Mouse (Mus musculus) cerebellum, postnatal 14 days (tissue): ENCODE results near the gene 1700011L22Rik.

Source experiments
- DNase-seq, 2 experiments: peaks; one replicate each; pipeline ENCODE4 v3.0.0; 2021; ENCODE audit warnings: mixed read lengths in 2 of 2

1700011L22Rik gene

DNA sequence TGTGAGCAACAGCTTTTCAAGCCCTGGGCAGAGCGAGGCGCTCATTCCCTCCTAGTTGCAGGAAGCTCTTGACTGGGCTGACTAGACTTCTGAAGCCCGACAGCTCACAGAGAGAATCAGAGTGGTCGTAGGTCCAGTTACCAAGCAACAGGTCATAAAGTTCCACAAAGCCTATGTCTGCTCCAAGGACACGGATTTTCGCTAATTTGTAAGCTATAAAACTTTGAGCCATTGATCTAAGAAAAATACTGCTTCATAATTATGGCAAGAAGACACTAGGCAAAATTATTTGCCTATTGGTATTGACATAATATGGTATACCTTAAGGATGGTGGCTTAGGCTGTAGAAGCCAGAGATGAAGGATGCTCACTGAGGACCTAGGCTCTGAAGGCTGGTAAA, at the start of gene 1700011L22Rik:
Gene 1700011L22Rik, minus strand, starts transcription at position 101 of the 400 bp plus-strand sequence.
- DNase-seq: no peak

GRCm38 (mm10) chr8:79297763-79298162, 49.4 kb upstream of the 1700011L22Rik start:
- DNase-seq: peak; percentile 66 to 76

GRCm38 (mm10) chr8:79295276-79296105, 47.1 kb upstream of the 1700011L22Rik start:
- no peak for DNase-seq

DNA sequence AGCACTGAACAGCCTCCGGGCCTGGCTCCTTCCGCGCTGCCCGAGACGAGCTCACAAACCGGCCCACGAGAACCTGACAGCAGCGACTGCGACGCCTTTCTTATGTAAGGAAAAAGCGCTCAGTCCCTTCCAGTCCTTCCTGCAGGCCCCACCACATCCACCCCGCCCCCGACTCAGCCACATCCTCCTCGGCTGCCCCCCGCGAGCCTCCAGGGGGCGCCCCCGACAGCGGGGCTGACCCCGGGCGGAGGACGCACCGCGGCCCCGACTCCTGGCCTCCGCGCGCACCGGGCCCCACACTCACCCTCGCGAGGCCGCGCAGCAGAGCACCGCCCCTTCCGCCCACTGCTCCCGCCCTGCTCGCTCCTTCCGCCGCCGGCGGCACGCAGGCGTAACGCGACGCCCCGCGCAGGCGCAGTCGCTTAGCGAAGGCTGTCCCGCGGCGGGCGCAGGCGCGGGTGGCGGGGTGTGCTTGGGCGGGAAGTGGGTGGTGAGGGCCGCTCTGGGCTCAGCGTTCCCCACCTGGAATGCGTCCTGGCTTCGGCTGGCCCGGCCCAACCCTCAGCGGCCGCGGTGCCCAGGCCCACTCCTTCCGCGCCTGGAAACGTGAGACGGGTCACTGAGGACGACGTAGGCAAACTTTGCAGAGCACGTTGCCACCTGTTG, 46.4 kb upstream of the 1700011L22Rik start, which contains the start of gene Mmaa:
Gene Mmaa, minus strand, starts transcription at position 328 of the 666 bp plus-strand sequence.
- DNase-seq: peak; percentile 97 to 98

DNA sequence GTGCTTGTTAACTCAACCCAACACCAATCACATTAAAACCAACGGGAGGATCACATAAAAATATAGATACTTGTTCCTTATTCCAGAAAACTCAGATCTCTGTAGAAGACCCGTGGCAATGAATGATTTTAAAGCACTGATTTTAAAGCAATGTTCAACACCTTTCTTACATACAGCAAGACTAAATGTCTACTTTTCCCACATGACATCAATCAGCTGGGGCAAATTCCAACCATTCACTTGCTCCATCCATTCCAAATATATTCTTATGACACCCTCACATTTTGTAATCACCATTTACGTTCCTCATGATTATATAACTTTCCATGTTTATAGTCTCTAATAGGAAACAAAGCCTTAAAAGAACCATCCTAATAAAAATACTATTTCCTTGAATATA, 45.5 kb upstream of the 1700011L22Rik start:
- DNase-seq: no peak

DNA sequence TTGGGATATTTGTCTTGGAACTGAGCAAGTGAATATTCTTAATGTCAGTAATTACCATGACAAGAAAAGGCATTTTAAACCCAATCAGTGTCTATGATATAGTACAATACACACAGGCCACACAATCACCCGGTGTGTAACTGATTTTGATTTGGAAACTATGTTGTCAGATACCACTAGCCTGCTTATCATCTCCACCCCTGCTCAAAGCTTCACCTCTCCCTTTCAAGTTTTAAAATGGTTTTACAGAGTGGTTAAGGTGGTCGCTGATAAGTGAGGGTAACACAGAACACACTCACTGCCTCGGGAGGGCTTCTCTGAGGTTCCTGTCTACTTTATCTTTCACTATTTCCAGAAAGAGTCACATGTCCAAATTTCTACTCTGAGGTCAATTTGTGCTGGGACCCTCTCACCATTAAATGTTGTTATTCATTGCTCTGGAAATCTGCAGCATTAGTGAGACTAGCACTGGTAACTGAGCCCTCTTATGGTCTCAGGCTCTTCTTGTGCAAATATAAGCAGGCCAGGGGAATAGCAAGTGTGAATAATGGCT, 44.4 kb upstream of the 1700011L22Rik start:
- no peak for DNase-seq

DNA sequence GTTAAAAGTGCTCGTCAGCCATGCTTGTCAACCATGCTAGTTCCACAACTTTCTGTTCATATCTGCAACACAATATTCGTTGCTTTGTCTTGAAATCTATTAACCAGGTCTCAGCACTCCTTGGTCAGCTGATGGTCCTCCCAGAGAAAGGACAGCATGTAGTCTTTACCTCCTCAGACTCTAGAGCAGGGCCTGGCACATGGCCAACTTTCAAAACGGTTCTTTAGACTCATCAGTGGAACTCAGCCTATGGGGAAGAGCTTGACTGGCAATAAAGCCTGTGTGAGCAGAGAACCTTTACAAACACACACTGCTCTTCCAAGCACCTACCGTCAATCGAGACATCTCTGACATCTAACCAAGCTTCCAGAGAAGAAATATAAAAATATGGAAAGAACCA, 41.2 kb upstream of the 1700011L22Rik start:
- peak; percentile 36 to 41 for DNase-seq

DNA sequence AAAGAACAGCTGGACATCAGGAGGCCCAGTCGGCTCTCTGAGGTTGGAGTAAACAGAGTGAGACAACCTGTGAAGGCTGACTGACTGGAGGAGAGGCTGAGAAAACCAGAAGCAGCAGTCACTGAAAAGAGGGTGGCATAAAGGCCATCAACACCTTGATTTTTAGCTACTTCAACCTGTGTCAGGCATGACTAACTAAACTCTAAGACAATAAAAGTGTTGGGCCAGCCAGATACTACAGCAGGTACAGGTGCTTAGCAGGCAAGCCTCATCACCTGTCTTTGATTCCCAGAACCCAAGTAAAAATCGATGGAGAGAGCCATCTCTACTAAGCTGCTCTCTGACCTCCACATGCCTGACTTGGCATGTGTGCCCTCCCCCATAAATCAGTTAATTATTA, 40.3 kb upstream of the 1700011L22Rik start:
- DNase-seq: no peak

DNA sequence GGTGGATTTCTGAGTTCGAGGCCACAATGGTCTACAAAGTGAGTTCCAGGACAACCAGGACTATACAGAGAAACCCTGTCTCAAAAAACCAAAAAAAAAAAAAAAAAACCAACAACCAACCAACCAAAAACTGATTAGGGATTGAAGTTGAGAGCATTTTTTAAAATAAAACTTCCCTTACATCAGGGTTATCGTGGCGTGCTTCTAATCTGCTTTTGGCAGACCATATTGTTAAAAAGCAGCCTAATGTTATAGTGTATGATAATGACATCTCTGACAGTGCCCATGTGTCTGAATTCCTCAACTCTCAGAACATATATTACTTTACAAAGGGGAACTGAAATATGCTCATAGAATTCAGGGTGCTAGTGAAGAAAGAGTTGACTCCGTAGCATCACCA, 39.9 kb upstream of the 1700011L22Rik start:
- DNase-seq: no peak

DNA sequence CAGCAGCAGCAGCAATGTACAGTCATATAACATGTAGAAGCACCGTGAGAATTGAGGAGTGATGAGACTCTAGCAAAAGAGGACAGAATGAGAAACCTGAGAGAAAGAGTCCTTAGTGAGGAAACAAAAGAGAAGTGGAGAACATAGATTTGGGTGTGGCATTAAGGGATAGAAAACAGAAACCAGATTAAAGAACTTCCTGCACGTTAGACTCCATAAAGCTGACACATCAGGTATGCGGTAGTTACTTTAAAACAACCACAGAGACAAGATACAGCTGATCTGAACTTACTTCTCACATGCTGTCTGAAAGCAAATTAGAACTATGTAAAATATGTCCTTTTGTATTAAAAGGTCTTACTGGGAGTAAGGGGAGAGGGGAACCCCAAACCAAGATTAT, 38.1 kb upstream of the 1700011L22Rik start:
- DNase-seq: no peak

DNA sequence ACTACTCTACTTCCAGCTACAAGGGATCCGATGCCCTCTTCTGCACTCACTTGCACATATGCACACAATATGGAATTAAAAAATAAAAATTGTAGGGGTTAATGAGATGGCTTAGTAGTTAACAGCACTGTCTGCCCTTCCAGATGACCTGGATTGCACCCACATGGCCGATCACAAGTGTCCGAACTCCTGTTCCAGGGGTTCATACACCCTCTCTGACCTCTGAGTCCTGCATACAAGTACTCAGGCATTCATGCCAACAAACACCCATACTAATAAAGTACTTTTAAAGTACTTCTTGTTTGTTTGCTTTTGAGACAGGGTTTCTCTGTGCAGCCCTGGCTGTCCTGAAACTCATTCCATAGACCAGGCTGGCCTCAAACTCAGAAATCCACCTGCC, 36.3 kb upstream of the 1700011L22Rik start:
- DNase-seq: no peak

DNA sequence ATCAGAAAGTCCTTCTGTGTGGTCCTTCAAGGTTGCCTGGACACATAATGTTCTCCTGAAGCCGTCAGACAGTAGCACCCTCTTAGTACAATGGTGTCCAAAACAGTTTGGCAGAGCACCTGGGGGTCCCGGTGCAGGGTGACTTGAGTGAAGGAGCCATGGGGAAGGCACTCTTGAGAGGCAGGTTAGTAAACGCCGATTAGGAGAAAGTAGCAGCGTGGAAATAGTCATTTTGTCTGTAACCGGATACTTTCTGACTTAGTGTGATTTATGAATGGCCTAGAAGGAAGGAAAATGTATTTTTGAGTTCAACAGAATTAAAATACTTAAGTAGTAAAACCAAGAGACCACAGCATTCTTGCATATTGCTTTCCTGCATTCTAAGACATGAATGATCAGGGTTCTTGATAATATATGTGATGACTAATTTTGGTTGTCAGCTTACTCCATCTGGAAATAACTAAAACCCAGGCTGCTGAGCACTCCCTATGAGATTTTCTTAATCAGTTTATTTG, 33.1 kb upstream of the 1700011L22Rik start:
- no peak for DNase-seq

DNA sequence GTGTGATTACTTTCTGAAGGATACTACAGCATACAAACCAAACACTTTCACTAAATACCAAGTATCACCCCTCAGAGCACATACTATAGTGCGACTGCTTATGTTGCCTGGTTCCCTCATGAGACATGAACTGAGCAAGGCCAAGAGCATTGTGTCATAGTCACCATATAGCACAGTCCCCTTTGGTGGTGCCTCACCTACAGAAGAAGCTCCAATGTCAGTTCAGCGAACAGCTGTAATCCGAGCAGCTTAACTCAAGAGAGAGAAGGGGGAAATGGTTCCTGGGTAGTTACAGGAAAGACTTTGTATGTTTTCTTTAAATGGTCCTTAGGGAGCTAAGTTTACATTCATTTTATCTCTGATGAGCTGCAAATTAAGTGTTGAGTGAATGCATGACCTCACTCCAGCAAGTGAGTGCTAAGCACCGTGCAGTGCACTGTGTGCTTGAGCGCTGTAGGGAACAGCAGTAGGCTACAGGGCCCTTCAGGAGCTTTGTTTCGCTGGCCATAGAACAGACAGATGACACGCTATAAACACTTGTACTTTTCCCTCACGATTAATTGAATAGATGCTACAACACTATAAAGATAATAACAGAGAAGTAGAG, 29.0 kb upstream of the 1700011L22Rik start:
- no peak for DNase-seq

DNA sequence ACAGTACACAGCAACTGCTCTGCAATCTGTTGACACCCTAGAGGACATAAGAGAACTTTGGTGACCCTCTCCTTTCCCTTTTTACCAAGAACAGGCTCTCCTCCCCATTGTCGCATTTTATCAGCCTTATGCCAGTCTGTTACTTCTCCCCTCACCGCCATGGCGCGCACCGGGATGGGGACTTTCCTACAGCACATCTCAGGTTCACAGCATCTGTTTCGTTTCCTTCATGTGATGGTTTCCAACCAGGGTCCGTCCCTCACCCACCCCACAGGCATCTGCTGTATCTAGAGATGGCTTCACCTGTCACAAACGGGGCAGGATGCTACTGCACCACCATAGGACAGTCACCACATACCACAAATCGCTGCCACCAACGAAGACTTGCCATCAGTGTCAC, 26.6 kb upstream of the 1700011L22Rik start:
- DNase-seq: no peak

- DNase-seq: no peak
Observed at GRCm38 (mm10) chr8:79273776-79274175, 25.4 kb upstream of the 1700011L22Rik start.

- no peak for DNase-seq
Observed at GRCm38 (mm10) chr8:79272676-79273075, 24.3 kb upstream of the 1700011L22Rik start.

- no peak for DNase-seq
Observed at GRCm38 (mm10) chr8:79268921-79269320, 20.6 kb upstream of the 1700011L22Rik start.

DNA sequence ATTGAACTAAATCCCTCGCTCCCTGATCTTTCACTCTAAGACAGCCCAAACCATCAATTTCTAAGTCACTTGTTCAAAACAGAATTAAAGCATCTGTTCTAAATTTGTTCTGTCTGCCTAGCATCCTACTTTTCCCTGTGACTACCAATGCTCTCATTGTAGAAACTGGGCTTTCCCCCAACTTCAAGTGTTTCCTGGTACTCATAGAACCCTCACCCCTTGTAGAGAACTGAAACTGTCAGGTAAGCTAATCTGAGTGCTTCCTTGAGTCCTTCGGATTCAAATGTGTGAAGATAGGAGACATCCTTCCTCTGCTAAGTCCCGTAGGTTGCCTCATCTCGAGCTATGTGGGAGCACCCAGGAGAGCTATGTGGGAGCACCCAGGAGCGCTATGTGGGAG, 13.6 kb upstream of the 1700011L22Rik start:
- no peak for DNase-seq

DNA sequence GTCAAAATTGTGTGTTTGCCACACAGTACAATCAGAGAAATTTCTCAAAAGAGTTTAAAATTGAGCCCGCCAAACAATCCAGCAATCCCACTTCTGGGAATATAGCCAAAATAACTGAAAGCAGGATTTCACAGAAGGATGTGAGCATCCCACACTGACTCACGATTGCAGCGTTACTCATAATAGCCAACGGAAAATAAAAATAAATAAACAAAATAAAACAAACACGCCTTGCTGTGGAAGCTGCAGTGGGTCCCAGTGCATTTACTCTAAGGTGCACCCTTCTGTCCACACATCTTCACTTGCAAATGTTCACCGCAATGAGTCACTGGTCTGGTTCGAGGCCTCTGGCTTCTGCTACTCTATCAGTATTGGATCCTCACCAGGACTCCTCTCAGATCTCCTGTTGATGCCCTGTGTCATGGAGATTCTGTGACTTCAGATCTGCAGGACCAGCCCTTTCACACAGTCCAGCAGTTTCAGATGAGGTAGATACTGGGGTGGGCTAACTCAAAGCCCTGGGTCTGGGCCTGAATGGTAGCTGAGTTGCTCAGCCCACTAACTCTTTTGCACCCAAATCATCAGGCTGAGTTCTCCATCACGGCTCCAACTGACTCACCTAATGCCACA, 7.8 kb upstream of the 1700011L22Rik start:
- no peak for DNase-seq

GRCm38 (mm10) chr8:79253742-79254141, 5.4 kb upstream of the 1700011L22Rik start:
- DNase-seq: peak; percentile 59 to 72

DNA sequence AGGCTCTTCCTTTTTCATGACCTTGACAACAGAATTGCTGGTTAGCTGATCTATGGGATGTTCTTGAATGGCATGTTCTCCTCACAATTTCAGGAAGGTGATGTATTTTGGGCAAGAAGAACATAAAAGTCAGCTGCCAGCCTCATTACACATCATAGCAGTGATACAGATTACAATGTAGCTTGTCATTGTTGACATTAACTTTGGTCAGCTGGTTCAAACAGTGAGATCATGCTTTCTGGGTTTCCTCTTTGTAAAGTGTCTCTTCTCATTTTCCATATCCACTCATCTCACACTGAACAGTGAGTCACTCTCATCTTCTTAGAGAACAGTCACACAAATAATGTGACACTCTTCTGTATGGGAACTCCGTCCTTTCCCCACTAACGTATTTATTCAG, 4.9 kb downstream of the 1700011L22Rik start:
- DNase-seq: no peak

DNA sequence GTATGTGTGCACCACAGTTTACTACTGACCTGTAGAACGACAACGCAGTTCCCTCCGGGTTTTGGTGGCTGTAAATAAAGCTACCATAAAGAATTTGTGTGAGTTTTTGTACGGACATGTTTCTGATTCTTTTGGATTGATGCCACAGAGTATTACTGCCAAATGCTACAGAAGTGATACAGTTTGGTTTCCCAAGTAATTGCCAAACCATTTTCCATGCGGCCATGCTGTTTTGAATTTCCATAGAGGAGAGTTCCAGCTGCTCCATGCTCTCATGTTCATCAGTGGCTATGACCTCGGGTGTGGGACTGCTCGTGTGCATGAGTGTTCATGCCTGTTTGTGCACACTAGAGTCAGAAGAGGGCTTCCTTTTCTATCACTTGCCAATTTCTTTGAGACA, 8.4 kb downstream of the 1700011L22Rik start:
- no peak for DNase-seq

GRCm38 (mm10) chr8:79239320-79239719, 9.1 kb downstream of the 1700011L22Rik start:
- DNase-seq: no peak
